17 mouse cellular contexts compared by ENCODE assay signal in genomic region chr11:52275366-52275765, GRCm38 (mm10). TPM values are rescaled to one million over a fixed set of nuclear protein-coding genes. Genes with fewer than 3 reads are reported as not detected.
DNase-seq lines count a peak whose midpoint lies in the region; ATAC-seq lines count a peak whose summit lies in the region.
"Had no signal": no experiment of that assay in that cellular context is flagged by ENCODE, and none has a peak within 500 bp of the region (broad histone marks: within the 10 kb centered on the region; RNA-seq: fewer than 3 reads in every experiment).

No protein-coding gene starts in this region.

- DNase-seq in heart, embryonic 10.5 days (ENCODE audit: low spot score), result no peak
- no peak for DNase-seq in heart, adult 18-20 months
- DNase-seq in thymus, postnatal 10 days (ENCODE audit: low spot score in 2 of 2), result peak; percentile 85 to 88
- no peak for DNase-seq in urinary bladder, adult 18-20 months (ENCODE audit: low spot score in 2 of 2)
- no peak for DNase-seq in urinary bladder, adult 2 months (ENCODE audit: low spot score)
- DNase-seq in cerebellum, adult 11-12 months, result no peak
- DNase-seq: cerebellum, adult 9-10 months; gastrocnemius, postnatal 25 days; lung, adult 2 months; lung, postnatal 36 days had no signal

- H3K4me1 ChIP-seq in heart, embryonic 10.5 days, result peaks cover 47% of the 10 kb centered on the region

- H3K4me3 ChIP-seq in heart, embryonic 10.5 days, result no peak overlapping the region
- H3K4me3 ChIP-seq: embryonic facial prominence, embryonic 13.5 days; hindbrain, embryonic 10.5 days; kidney, embryonic 15.5 days; midbrain, embryonic 12.5 days had no signal

- H3K36me3 ChIP-seq in heart, embryonic 10.5 days, result peaks cover 20% of the 10 kb centered on the region
- H3K36me3 ChIP-seq: midbrain, embryonic 12.5 days had no signal

- H3K27ac ChIP-seq in heart, embryonic 10.5 days, result peak overlapping the region; percentile 17
- H3K27ac ChIP-seq: embryonic facial prominence, embryonic 13.5 days; hindbrain, embryonic 10.5 days; kidney, embryonic 15.5 days; midbrain, embryonic 12.5 days had no signal

- no peaks in the 10 kb centered on the region for H3K9me3 ChIP-seq in heart, embryonic 10.5 days
- H3K9me3 ChIP-seq: embryonic facial prominence, embryonic 13.5 days; hindbrain, embryonic 10.5 days; kidney, embryonic 15.5 days; midbrain, embryonic 12.5 days had no signal

- peak; percentile 76 for ATAC-seq in CD4-positive, CD25-positive, alpha-beta regulatory T cell, adult 4 months
- ATAC-seq in megakaryocyte-erythroid progenitor cell, adult 5-6 weeks (replicated peaks; ENCODE audit: low FRiP score, low TSS enrichment, poor library complexity, severe bottlenecking), result 0 out of 2 replicates have a peak, but pooled peaks have one; percentile 18
- ATAC-seq: Patski had no signal

- WGBS in heart, embryonic 10.5 days, result 74% methylated on average over 8 of the region's 8 CpGs

- no peaks in the 10 kb centered on the region for H3K27me3 ChIP-seq in heart, embryonic 10.5 days (ENCODE audit: insufficient read depth, poor library complexity, severe bottlenecking)
- H3K27me3 ChIP-seq: embryonic facial prominence, embryonic 13.5 days; kidney, embryonic 15.5 days; Patski had no signal

RNA-seq across cellular contexts. Expression of gene Tcf7, which starts 7.4 kb away (rescaled TPM):
- polyA plus RNA-seq in heart, embryonic 10.5 days (2016; fragmentation: Nextera tagmentation; extraction: Ambion mirVana), result 7.6 and 11.5 TPM in 2 replicates
- total RNA-seq in heart, adult 18-20 months (2021), result 1 to 10 TPM in 1 of 2 experiments, under 1 TPM in 1; 0.55 to 6.6 TPM
- 100 to 1,000 TPM; 246 to 283 TPM for polyA plus RNA-seq in CD4-positive, CD25-positive, alpha-beta regulatory T cell, adult 4 months (2017; shearing (Covaris generic))
- total RNA-seq in megakaryocyte-erythroid progenitor cell, adult 5-6 weeks (2014; fragmentation: Nextera tagmentation), result 12.1 and 19.1 TPM in 2 replicates
- 3.6 and 10.0 TPM in 2 replicates for total RNA-seq in megakaryocyte-erythroid progenitor cell, adult 5-6 weeks (2017)
- 6.1 and 8.1 TPM in 2 replicates for polyA plus RNA-seq in urinary bladder, adult 2 months (2012; rRNA removed)

RNA-seq across cellular contexts. Expression of gene Skp1a, which starts 43.6 kb away (rescaled TPM):
- 516 and 546 TPM in 2 replicates for polyA plus RNA-seq in heart, embryonic 10.5 days (2016; fragmentation: Nextera tagmentation; extraction: Ambion mirVana)
- 100 to 1,000 TPM; 266 to 277 TPM for total RNA-seq in heart, adult 18-20 months (2021)
- 100 to 1,000 TPM; 212 to 326 TPM for polyA plus RNA-seq in CD4-positive, CD25-positive, alpha-beta regulatory T cell, adult 4 months (2017; shearing (Covaris generic))
- total RNA-seq in megakaryocyte-erythroid progenitor cell, adult 5-6 weeks (2014; fragmentation: Nextera tagmentation), result 186 and 213 TPM in 2 replicates
- total RNA-seq in megakaryocyte-erythroid progenitor cell, adult 5-6 weeks (2017), result 282 and 332 TPM in 2 replicates
- 206 and 212 TPM in 2 replicates for polyA plus RNA-seq in urinary bladder, adult 2 months (2012; rRNA removed)

Comparison
In these comparisons a context has a peak if more than half of its experiments do, and no peak if none do; other contexts are left out.
1. DNase-seq: peak in thymus, postnatal 10 days (2 of 2); none in heart, embryonic 10.5 days (single experiment), heart, adult 18-20 months (0 of 2), urinary bladder, adult 18-20 months (0 of 2), urinary bladder, adult 2 months (single experiment) and cerebellum, adult 11-12 months (single experiment).
2. RNA of gene Tcf7, which starts 7.4 kb away (polyA plus RNA-seq): 246 to 283 TPM in CD4-positive, CD25-positive, alpha-beta regulatory T cell, adult 4 months; 7.6 to 11.5 TPM in heart, embryonic 10.5 days and 6.1 to 8.1 TPM in urinary bladder, adult 2 months; every median in the first group is over 10 times any median in the second.